Mouse (Mus musculus) MEL (cell line): ENCODE measurements around the gene Uncx.

ENCODE experiments used
- CTCF ChIP-seq, 3 experiments: IDR thresholded peaks in 2 of 3; conservative IDR thresholded peaks in 1 of 3; 2 replicates each; pipeline ENCODE4 v1.5.1; 2011 to 2012; ENCODE audit warnings: low read length in 3 of 3, low read depth in 2 of 3, mild to moderate bottlenecking in 2 of 3, improper control_type of control experiment in 1 of 3, inconsistent platforms in 1 of 3, mixed read lengths in 1 of 3, moderate library complexity in 1 of 3; ENCODE audit not compliant: control insufficient read depth in 1 of 3, insufficient read depth in 1 of 3, poor library complexity in 1 of 3, severe bottlenecking in 1 of 3
- GATA1 ChIP-seq: IDR thresholded peaks from 2 replicates; pipeline ENCODE4 v1.6.1; 2011; ENCODE audit warnings: low read depth, low read length, improper control_type of control experiment
- MAX ChIP-seq: IDR thresholded peaks from 2 replicates; pipeline ENCODE4 v1.6.1; 2011; ENCODE audit warnings: low read length, improper control_type of control experiment
- MAZ ChIP-seq: IDR thresholded peaks from 2 replicates; pipeline ENCODE4 v1.6.1; 2012; ENCODE audit warnings: low read depth, mild to moderate bottlenecking, inconsistent platforms, low read length, improper control_type of control experiment
- NELFE ChIP-seq: IDR thresholded peaks from 2 replicates; pipeline ENCODE4 v1.6.1; 2011; ENCODE audit warnings: low read depth, low read length, improper control_type of control experiment
- NRF1 ChIP-seq: IDR thresholded peaks from 2 replicates; pipeline ENCODE4 v1.6.1; 2014; ENCODE audit warnings: low read depth, mild to moderate bottlenecking, inconsistent platforms, low read length, improper control_type of control experiment, moderate library complexity; ENCODE audit not compliant: poor library complexity, insufficient read depth, severe bottlenecking
- POLR2AphosphoS2 ChIP-seq: IDR thresholded peaks from 2 replicates; pipeline ENCODE4 v1.6.1; 2011; ENCODE audit warnings: low read length, improper control_type of control experiment
- RAD21 ChIP-seq: IDR thresholded peaks from 2 replicates; pipeline ENCODE4 v1.6.1; 2011; ENCODE audit warnings: mild to moderate bottlenecking, low read depth, low read length, improper control_type of control experiment
- RCOR1 ChIP-seq: IDR thresholded peaks from 2 replicates; pipeline ENCODE4 v1.6.1; 2012; ENCODE audit warnings: low read depth, mild to moderate bottlenecking, inconsistent platforms, low read length, improper control_type of control experiment
- TAL1 ChIP-seq: IDR thresholded peaks from 2 replicates; pipeline ENCODE4 v1.6.1; 2012; ENCODE audit warnings: mild to moderate bottlenecking, inconsistent platforms, low read length, moderate library complexity, mixed read lengths
- TBP ChIP-seq: IDR thresholded peaks from 2 replicates; pipeline ENCODE4 v1.8.0; 2011; ENCODE audit warnings: low read depth, low read length, improper control_type of control experiment
- UBTF ChIP-seq: IDR thresholded peaks from 2 replicates; pipeline ENCODE4 v1.6.1; 2012; ENCODE audit warnings: low read depth, mild to moderate bottlenecking, inconsistent platforms, low read length, improper control_type of control experiment, moderate library complexity, borderline replicate concordance; ENCODE audit not compliant: insufficient read depth
- ZMIZ1 ChIP-seq: IDR thresholded peaks from 2 replicates; pipeline ENCODE4 v1.6.1; 2012; ENCODE audit warnings: low read depth, mild to moderate bottlenecking, inconsistent platforms, low read length, improper control_type of control experiment, moderate library complexity
- ZNF384 ChIP-seq: IDR thresholded peaks from 2 replicates; pipeline ENCODE4 v1.6.1; 2012; ENCODE audit warnings: low read depth, mild to moderate bottlenecking, inconsistent platforms, low read length, improper control_type of control experiment

- TF ChIP-seq GATA1, result no peak
- no peak for TF ChIP-seq ZNF384
- TF ChIP-seq TAL1, result no peak
- TF ChIP-seq MAZ, result no peak
- TF ChIP-seq CTCF (IDR thresholded peaks at IDR 0.05 in 2 of 3, conservative IDR thresholded peaks at IDR 0.05 in 1 of 3; ENCODE audit: control insufficient read depth in 1 of 3, insufficient read depth in 1 of 3, low read depth in 2 of 3, low read length in 3 of 3, poor library complexity in 1 of 3, severe bottlenecking in 1 of 3), result no peak
- TF ChIP-seq POLR2AphosphoS2, result no peak
- no peak for TF ChIP-seq RCOR1
- TF ChIP-seq RAD21, result no peak
- no peak for TF ChIP-seq NELFE
- no peak for TF ChIP-seq MAX
- TF ChIP-seq NRF1, result no peak
- TF ChIP-seq ZMIZ1, result no peak
- no peak for TF ChIP-seq UBTF
- TF ChIP-seq TBP, result no peak
These were observed 10.4 kb downstream of the Uncx start for GRCm38 (mm10) chr5:139553446-139554273.
